Mouse (Mus musculus): ENCODE results near the gene Spo11. TPM values are rescaled to one million over a fixed set of nuclear protein-coding genes. Genes with fewer than 3 reads are reported as not detected.

Spo11 gene
- polyA plus RNA-seq, 1 experiment from 2014 or later: 1.8 TPM

DNA sequence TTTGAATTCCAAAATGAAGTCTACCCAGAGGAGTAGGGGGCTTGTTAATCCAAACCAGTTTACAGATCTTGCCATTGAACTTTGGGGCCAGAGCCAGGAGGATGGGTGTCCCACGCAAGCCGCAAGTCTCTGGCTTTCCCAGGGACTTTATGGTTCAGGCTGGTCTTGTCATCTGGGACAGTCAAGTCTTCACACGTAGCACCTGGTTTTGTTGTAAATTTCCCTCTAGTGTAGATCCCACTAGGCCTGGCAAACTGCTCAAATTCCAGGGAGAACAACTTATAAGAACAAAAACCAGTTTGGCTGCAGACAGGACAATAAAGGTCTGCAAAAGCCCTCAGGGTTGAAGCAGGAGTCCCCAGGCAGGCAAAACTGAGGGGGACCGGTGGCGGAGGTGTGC lies 40.7 kb upstream of the Spo11 start:
- ATAC-seq (ENCODE audit: low read depth) (no peak), DNase-seq (ENCODE audit: low spot score) (peak; percentile 36)
- H3K4me2 ChIP-seq (ENCODE audit: low read depth, low read length): peak overlapping the region; percentile 99
- peak overlapping the region; percentile 67 for H3K4me3 ChIP-seq (ENCODE audit: low read depth, low read length)
- peaks cover 16% of the 10 kb centered on the region; the same call in 1 of the 2 replicates for H3K27me3 ChIP-seq (replicated peaks; ENCODE audit: control insufficient read depth, insufficient read depth, low read length)
- peaks cover 65% of the 10 kb centered on the region for H3K4me1 ChIP-seq (ENCODE audit: control insufficient read depth, insufficient read depth, low read length)
- no peaks in the 10 kb centered on the region for H3K36me3 ChIP-seq (ENCODE audit: control insufficient read depth, insufficient read depth, low read length)
- WGBS: 33% methylated on average over 5 of the region's 5 CpGs
- H3K9me3 ChIP-seq (ENCODE audit: control insufficient read depth, low read length): no peaks in the 10 kb centered on the region
- H3K27ac ChIP-seq (replicated peaks; ENCODE audit: low read depth, low read length): peak overlapping the region; percentile 83
- H3K9ac ChIP-seq (ENCODE audit: low read depth, low read length): peak overlapping the region; percentile 67; the same call in 1 of the 2 replicates

DNA sequence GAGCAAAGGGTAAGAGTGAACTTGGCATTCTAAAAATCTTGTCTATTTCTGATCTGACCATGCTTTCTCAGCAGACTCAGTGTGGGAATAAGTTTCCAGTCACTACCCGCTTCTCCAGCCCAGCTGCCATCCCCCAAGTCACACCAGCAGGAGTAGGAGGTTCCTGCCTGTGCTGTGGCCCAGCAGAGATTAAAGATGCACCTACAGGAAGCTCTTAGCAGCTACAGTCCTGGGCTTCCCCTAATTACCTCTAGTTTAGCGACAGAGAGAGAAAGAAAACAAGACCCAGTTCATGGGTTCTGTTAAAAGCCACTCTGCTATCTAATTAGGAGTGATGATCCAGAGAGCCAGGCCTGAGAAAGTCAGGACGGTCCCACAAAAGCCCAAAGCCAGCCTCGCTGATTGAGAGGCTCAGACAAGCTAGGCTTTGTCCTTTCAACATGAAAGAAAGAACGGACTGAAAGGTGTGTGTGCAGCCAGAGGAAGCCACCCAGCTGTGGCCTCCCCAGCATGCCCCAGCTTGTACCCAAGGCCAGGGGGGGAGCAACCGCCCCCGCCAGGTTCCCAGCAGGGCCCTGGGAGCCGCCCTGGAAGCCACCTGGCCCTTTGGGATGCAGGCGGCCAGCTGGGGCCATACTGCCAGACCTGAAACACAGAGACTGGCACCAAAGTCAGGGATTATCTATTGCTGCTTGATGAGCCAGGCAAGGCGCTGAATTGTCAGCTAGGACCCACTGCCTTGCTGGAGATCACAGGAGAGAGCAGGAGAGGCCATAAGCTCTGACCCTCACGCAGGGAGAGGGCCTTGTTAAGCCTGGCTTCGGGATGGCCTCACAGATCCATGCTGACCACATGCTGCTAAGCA lies 39.9 kb upstream of the Spo11 start:
- H3K4me1 ChIP-seq (ENCODE audit: control insufficient read depth, insufficient read depth, low read length): peaks cover 60% of the 10 kb centered on the region
- H3K27ac ChIP-seq (replicated peaks; ENCODE audit: low read depth, low read length): peak overlapping the region; percentile 83
- no peaks in the 10 kb centered on the region for H3K9me3 ChIP-seq (ENCODE audit: control insufficient read depth, low read length)
- peak; percentile 37 for DNase-seq (ENCODE audit: low spot score)
- 24% methylated on average over 11 of the region's 12 CpGs for WGBS
- H3K27me3 ChIP-seq (replicated peaks; ENCODE audit: control insufficient read depth, insufficient read depth, low read length): peaks cover 16% of the 10 kb centered on the region; the same call in 1 of the 2 replicates
- H3K9ac ChIP-seq (ENCODE audit: low read depth, low read length): peak overlapping the region; percentile 67
- H3K4me2 ChIP-seq (ENCODE audit: low read depth, low read length): peak overlapping the region; percentile 99
- H3K4me3 ChIP-seq (ENCODE audit: low read depth, low read length): peak overlapping the region; percentile 67
- no peak for ATAC-seq (ENCODE audit: low read depth)
- no peaks in the 10 kb centered on the region for H3K36me3 ChIP-seq (ENCODE audit: control insufficient read depth, insufficient read depth, low read length)

GRCm38 (mm10) chr2:172938761-172939638 lies 38.5 kb upstream of the Spo11 start:
- peak overlapping the region; percentile 67 for H3K9ac ChIP-seq (ENCODE audit: low read depth, low read length)
- DNase-seq (ENCODE audit: low spot score) (peak; percentile 81), ATAC-seq (ENCODE audit: low read depth) (no peak)
- no peaks in the 10 kb centered on the region for H3K36me3 ChIP-seq (ENCODE audit: control insufficient read depth, insufficient read depth, low read length)
- H3K27ac ChIP-seq (replicated peaks; ENCODE audit: low read depth, low read length): peak overlapping the region; percentile 86; the same call in 1 of the 2 replicates
- peak overlapping the region; percentile 67 for H3K4me3 ChIP-seq (ENCODE audit: low read depth, low read length)
- WGBS: under 1% methylated on average over 54 of the region's 57 CpGs
- H3K27me3 ChIP-seq (replicated peaks; ENCODE audit: control insufficient read depth, insufficient read depth, low read length): peaks cover 16% of the 10 kb centered on the region; the same call in 1 of the 2 replicates
- H3K4me2 ChIP-seq (ENCODE audit: low read depth, low read length): peak overlapping the region; percentile 99
- H3K9me3 ChIP-seq (ENCODE audit: control insufficient read depth, low read length): no peaks in the 10 kb centered on the region
- H3K4me1 ChIP-seq (ENCODE audit: control insufficient read depth, insufficient read depth, low read length): peaks cover 49% of the 10 kb centered on the region

- peak overlapping the region; percentile 67 for H3K4me3 ChIP-seq (ENCODE audit: low read depth, low read length)
- ATAC-seq (ENCODE audit: low read depth) (no peak), DNase-seq (ENCODE audit: low spot score) (no peak)
- H3K4me2 ChIP-seq (ENCODE audit: low read depth, low read length): peak overlapping the region; percentile 99
- no peaks in the 10 kb centered on the region for H3K9me3 ChIP-seq (ENCODE audit: control insufficient read depth, low read length)
- no peaks in the 10 kb centered on the region for H3K36me3 ChIP-seq (ENCODE audit: control insufficient read depth, insufficient read depth, low read length)
- peaks cover 16% of the 10 kb centered on the region; the same call in 1 of the 2 replicates for H3K27me3 ChIP-seq (replicated peaks; ENCODE audit: control insufficient read depth, insufficient read depth, low read length)
- H3K9ac ChIP-seq (ENCODE audit: low read depth, low read length): peak overlapping the region; percentile 67
- WGBS: 0% methylated on average over 17 of the region's 26 CpGs
- peaks cover 44% of the 10 kb centered on the region for H3K4me1 ChIP-seq (ENCODE audit: control insufficient read depth, insufficient read depth, low read length)
- peak overlapping the region; percentile 86 for H3K27ac ChIP-seq (replicated peaks; ENCODE audit: low read depth, low read length)
Measured at GRCm38 (mm10) chr2:172939639-172940002, 37.9 kb upstream of the Spo11 start.

- Histone ChIP-seq H3K36me3 (ENCODE audit: control insufficient read depth, insufficient read depth, low read length) (no peaks in the 10 kb centered on the region), H3K9ac (ENCODE audit: low read depth, low read length) (peak within 1 kb of the TSS; percentile 67), H3K27ac (replicated peaks; ENCODE audit: low read depth, low read length) (peak within 1 kb of the TSS; percentile 86), H3K27me3 (replicated peaks; ENCODE audit: control insufficient read depth, insufficient read depth, low read length) (peaks cover 16% of the 10 kb centered on the region; the same call in 1 of the 2 replicates), H3K4me1 (ENCODE audit: control insufficient read depth, insufficient read depth, low read length) (peaks cover 38% of the 10 kb centered on the region), H3K4me3 (ENCODE audit: low read depth, low read length) (peak within 1 kb of the TSS; percentile 67), H3K9me3 (ENCODE audit: control insufficient read depth, low read length) (no peaks in the 10 kb centered on the region), H3K4me2 (ENCODE audit: low read depth, low read length) (peak within 1 kb of the TSS; percentile 99)
- WGBS: 1% methylated on average over 16 of the region's 82 CpGs
- peak; percentile 93 for DNase-seq (ENCODE audit: low spot score)
- peak; percentile 88 for ATAC-seq (ENCODE audit: low read depth)
Measured at GRCm38 (mm10) chr2:172940003-172940798, 37.3 kb upstream of the Spo11 start, which contains the start of gene Bmp7. Bmp7 (minus strand) TSS chr2:172940321.

- peak overlapping the region; percentile 67 for H3K9ac ChIP-seq (ENCODE audit: low read depth, low read length)
- peaks cover 32% of the 10 kb centered on the region for H3K4me1 ChIP-seq (ENCODE audit: control insufficient read depth, insufficient read depth, low read length)
- H3K4me3 ChIP-seq (ENCODE audit: low read depth, low read length): peak overlapping the region; percentile 67
- H3K27ac ChIP-seq (replicated peaks; ENCODE audit: low read depth, low read length): peak overlapping the region; percentile 86
- peak overlapping the region; percentile 99 for H3K4me2 ChIP-seq (ENCODE audit: low read depth, low read length)
- H3K27me3 ChIP-seq (replicated peaks; ENCODE audit: control insufficient read depth, insufficient read depth, low read length): peaks cover 16% of the 10 kb centered on the region; the same call in 1 of the 2 replicates
- ATAC-seq (ENCODE audit: low read depth): no peak
- no peak for DNase-seq (ENCODE audit: low spot score)
- no peaks in the 10 kb centered on the region for H3K9me3 ChIP-seq (ENCODE audit: control insufficient read depth, low read length)
- H3K36me3 ChIP-seq (ENCODE audit: control insufficient read depth, insufficient read depth, low read length): no peaks in the 10 kb centered on the region
- 2% methylated on average over 11 of the region's 13 CpGs for WGBS
Measured at GRCm38 (mm10) chr2:172940799-172941163, 36.7 kb upstream of the Spo11 start.

- Histone ChIP-seq H3K27ac (replicated peaks; ENCODE audit: low read depth, low read length) (no peak overlapping the region), H3K9me3 (ENCODE audit: control insufficient read depth, low read length) (no peaks in the 10 kb centered on the region), H3K4me2 (ENCODE audit: low read depth, low read length) (no peak overlapping the region), H3K36me3 (ENCODE audit: control insufficient read depth, insufficient read depth, low read length) (no peaks in the 10 kb centered on the region), H3K4me3 (ENCODE audit: low read depth, low read length) (no peak overlapping the region), H3K27me3 (replicated peaks; ENCODE audit: control insufficient read depth, insufficient read depth, low read length) (no peaks in the 10 kb centered on the region; the same call in 1 of the 2 replicates), H3K4me1 (ENCODE audit: control insufficient read depth, insufficient read depth, low read length) (0 out of 2 replicates have a peak, but pooled peaks cover 4% of the 10 kb centered on the region), H3K9ac (ENCODE audit: low read depth, low read length) (no peak overlapping the region)
- ATAC-seq (ENCODE audit: low read depth) (no peak), DNase-seq (ENCODE audit: low spot score) (peak; percentile 32)
- 33% methylated on average over 5 of the region's 5 CpGs for WGBS
Measured at GRCm38 (mm10) chr2:172949051-172949450, 28.4 kb upstream of the Spo11 start.
